Mouse (Mus musculus): ENCODE results near the gene Ppp2r5d.
A peak's percentile ranks its signal among the peaks of the same experiment; 100 is the strongest.

Gene Ppp2r5d

DNA sequence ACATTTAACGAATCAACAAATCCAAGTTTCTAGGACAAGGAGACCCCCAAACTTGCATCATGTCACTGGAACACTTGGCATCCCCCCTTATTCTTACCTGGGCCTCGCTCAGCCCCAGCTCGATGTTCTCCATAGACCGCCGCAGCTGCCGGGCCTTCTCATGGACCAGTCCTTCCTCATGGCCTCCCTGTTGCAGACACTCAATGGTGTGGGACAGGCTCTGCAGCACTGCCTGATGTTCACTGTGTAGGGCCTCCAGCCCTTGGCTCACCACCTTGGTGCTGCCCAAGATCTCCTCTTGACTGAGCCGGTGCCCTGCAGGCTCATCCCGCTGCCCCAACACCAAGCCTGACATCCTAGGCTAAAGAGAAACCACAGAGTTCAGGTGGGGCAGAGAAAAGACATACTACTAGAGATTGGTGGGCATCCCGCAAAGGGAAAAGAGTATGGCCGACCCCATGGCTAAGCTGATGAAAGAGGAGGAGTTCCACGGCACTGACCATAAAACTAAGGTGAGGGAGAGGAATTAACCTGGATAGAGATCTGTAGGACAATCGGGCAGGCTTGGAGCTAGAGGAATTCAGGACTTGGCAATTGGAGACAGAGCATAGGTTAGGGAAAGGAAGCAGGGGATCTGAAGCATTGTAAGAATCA is 60.6 kb downstream of the Ppp2r5d start:
- no peak for DNase-seq

DNA sequence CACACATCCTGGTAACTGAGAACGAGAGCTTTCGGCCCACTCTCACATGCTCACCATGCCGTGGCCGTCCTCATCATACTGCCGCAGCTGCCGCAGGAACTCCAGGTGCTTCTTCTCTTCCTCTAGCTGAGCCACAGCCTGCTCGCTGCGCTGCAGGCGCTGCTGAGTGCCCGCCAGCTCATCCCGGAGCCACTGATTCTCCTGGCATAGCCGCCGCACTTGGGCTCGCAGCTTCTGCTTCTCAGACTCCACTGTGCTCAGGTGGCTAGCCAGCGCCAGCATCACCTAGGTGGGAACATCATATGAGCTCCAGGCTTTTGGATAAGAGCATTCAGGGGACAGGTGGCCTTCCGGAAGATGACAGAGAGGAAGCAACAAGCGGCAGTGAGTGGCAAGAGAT is 62.9 kb downstream of the Ppp2r5d start:
- DNase-seq = no peak

DNA sequence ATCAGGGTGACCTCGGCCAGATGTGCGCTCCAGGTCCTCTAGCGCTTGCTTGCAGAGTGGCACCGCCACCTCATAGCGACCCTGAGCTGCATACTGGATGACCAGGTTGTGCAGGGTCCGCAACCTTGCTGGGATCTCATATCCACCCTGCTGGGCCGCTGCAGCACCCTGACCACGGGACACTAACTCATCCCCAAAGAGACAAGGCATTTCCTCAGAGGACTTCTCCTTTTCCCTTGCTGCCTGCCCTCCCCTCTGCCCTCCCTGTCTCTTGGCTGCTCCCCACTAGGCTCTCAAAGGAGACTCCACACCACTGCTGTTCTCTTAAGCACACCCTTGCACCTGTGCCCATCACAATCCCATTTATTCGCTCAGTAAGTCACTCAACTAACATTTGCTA is 65.0 kb downstream of the Ppp2r5d start:
- DNase-seq = no peak

DNA sequence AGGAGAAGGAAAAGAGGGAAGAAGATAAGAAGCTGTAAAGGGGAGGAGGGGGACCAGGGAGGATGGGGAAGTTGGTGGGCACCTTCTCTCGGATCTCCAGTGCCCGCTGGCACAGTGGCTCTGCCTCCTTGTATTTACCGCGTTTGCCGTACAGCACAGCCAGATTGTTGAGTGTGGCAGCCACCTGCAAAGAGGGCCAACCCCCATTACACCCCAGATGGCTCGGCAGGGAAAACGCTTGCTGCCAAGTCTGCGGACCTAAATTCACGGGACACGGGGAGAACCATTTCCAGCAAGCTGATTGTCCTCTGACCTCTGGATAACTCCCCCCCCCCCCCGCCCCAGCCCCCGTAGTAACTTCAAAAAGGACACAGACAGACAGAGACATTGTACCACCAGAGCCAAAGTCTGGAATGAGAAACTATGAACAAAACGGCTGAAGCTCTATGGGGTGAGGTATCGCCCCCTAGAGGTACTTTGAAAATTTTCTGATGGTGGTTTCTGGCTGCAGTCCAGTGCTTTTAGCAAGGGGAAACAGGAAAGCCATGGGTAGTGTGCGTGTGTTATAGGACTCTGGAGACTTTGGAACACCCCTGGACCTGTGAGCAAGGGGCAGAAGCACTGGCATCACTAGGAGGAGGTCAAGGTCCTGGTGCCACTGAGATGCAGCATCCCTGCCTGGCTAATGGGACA is 67.9 kb downstream of the Ppp2r5d start:
- peak; percentile 58 to 67 for DNase-seq

All from B cell, adult 2 months (primary cell).